Mouse (Mus musculus) retina, postnatal 7 days (tissue): ENCODE measurements around the gene Ndufaf2.

Source experiments
- DNase-seq: peaks from one replicate; pipeline ENCODE4 v3.0.0-alpha.2; 2012; ENCODE audit warnings: low read depth, low spot score

Gene Ndufaf2

GRCm38 (mm10) chr13:108138403-108138977, 19.9 kb downstream of the Ndufaf2 start:
- DNase-seq = no peak

DNA sequence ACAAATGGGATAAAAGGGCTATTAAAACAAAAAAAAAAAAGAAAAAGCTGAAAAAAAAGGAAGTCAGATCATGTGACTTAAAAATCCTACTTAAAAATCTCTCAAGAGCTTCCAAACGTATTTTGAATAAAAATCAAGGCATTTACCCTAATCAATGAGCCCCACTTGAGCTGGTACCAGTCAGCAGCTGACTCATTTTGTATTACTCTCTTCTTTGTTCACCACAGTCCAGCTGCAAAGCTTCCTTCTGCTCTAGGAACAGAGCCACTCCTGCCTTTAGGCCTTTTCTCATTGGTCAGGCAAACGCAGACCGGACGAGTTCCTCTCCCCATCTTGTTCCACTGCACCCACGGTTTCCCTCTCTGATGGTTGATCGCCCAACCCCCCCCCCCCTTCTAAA, 22.8 kb downstream of the Ndufaf2 start:
- no peak for DNase-seq

DNA sequence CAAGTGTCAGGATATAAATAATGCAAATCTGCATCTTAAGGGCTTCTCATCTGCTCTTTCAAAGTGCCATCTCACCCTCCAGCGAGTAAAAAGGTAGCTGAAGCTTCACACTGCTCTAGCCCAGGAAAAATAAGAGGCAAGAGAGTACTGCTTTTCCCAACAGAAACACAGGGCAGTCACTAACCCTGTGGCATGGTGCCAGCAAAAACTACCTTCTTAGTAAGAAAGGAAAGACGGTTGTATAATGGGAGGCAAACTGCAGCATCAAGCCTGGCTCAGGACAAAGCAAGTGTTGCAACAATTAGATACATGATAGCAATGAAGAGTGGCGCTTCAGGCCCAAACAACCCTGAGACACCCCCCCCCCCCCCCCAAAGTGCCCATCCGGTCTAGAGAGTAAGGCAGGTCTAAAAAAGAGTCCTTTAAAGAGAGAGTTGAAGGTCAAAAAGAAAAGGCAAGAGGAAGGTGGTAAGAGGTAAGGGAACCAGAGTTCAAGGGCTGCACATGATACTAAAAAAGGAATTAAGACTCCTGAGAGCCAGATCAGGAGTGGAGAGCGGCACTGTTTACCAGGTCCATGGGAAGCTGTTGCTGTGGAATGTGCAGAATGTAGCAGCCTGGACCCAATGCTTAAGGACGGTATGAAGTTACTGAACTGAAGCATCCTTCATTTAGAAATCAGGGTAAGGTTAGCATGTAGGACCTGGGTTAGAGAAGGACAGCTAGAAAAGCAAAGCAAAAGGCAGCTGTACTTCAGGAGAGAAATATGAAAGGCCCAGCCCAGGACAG, 26.2 kb downstream of the Ndufaf2 start:
- DNase-seq = no peak

GRCm38 (mm10) chr13:108130737-108131136, 27.7 kb downstream of the Ndufaf2 start:
- DNase-seq = no peak

- no peak for DNase-seq
Observed at GRCm38 (mm10) chr13:108129070-108129469, 29.4 kb downstream of the Ndufaf2 start.

GRCm38 (mm10) chr13:108127883-108128282, 30.5 kb downstream of the Ndufaf2 start:
- DNase-seq = no peak

- no peak for DNase-seq
Observed at GRCm38 (mm10) chr13:108127130-108127529, 31.3 kb downstream of the Ndufaf2 start.

GRCm38 (mm10) chr13:108126246-108126645, 32.2 kb downstream of the Ndufaf2 start:
- DNase-seq = no peak

- DNase-seq = no peak
Observed at GRCm38 (mm10) chr13:108124096-108124495, 34.3 kb downstream of the Ndufaf2 start.

GRCm38 (mm10) chr13:108123109-108123723, 35.2 kb downstream of the Ndufaf2 start:
- no peak for DNase-seq

- no peak for DNase-seq
Observed at GRCm38 (mm10) chr13:108119411-108120310, 38.8 kb downstream of the Ndufaf2 start.

DNA sequence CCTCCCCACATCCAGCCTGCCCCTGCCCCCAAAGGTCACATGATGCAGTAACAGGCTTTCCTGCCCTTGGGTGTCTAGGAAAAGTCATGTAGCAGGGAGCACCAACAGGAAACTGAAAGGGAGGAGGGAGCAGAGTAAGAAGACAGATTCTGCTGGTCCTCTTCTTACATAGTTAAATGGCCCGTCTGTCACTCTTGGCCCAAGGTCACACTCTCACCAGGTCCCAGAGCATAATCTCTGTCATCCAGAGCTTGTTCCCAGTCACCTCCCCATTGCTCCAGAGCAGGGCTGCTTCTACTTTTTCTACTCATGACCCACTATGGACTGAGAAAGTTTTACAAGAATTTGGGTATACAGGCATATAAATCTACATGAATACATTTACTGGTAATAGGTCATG, 40.2 kb downstream of the Ndufaf2 start:
- DNase-seq = no peak

GRCm38 (mm10) chr13:108117654-108118053, 40.8 kb downstream of the Ndufaf2 start:
- no peak for DNase-seq

GRCm38 (mm10) chr13:108114257-108114656, 44.2 kb downstream of the Ndufaf2 start:
- DNase-seq = no peak

DNA sequence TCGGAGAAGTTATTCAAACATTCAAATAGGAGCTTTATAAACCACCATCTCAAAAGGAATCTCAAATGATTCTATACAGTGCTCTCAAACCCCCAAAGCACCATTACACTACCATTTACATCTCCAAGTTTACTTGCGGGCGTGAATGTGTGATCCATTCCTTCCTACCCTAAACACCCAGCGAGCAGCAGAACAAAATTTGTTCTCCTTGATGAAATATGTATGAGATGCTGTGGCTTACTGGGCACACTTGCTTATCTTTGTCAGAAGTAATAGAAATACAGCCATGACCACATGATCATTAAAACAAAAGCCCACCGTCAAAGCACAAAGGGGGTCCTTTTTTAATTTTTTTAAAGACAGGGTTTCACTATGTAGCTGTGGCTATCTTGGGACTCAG, 44.9 kb downstream of the Ndufaf2 start:
- no peak for DNase-seq

DNA sequence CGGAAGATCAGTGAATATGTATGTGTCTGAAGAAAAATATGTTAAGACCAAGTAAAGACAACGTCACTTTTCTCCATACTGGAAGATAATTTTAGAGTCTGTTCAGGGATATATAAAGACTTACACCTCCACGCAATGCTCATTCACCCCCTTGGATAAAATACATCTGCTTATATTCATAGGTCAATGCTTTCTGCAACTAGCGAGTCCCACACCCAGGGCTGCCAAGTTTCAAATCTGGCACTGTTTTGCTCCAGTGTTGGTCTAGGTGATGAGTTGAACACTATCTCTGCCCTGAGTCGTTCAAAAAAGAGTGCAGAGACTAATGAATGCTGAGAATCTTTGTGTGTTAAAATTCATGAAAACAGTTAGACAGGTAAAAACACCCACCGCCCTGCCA, 47.5 kb downstream of the Ndufaf2 start:
- no peak for DNase-seq

- no peak for DNase-seq
Observed at GRCm38 (mm10) chr13:108100700-108101099, 57.7 kb downstream of the Ndufaf2 start.

DNA sequence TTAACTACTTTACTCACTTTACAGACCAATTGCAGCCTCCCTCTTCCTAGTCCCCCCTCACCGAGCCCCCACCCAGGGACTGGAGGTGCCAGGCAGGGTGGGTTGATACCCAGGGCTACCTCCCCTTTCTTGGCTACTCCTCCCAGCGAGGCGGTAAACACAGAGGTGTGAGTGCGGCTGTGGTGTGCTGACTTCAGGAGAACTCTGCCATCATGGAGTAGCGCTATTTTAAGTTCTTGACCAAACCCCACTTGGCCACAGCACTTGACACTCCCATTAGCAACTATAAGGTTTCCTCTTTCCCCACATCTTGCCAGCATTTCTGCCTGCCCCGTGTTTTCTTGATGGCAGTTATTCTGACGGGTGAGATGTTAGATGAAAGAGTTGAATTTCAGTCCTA, 62.0 kb downstream of the Ndufaf2 start:
- DNase-seq = no peak

- no peak for DNase-seq
Observed at GRCm38 (mm10) chr13:108095617-108096016, 62.8 kb downstream of the Ndufaf2 start.

DNA sequence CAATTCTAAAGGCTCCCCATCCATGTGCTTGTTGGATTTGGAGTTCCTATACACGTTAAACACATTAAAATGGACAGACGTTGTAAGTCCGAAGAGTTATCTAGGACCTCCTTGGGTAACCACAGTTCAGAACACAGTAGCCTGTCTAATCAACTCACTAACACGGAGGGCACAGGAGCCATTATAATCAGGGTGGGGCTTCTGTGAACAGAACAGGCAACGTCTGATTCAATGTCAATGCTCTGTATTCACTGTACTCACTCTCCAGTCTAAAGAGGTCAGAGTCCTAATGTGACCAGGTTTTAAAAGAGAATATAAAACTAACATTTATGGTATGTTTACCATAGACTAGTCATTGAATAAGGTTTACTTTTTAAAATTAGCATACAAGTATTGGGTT, 63.7 kb downstream of the Ndufaf2 start:
- no peak for DNase-seq

DNA sequence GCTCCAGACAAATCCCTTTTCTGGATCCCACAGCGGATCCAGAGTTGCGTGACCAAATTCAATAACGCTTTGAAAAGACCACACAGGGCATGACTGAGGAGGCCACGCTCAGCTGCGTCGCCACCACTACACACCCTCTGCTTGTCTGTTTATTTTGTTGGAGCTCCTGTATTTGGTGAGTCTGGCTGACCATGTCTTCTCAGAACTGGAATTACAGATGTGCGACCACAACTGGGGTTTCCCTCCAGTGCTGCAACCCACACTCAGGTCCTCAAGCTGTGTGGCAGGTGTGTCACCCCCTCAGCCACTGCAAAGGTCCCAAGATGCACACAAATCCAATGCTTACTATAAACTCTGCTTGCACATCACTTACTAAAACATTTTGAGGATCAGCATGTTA, 66.1 kb downstream of the Ndufaf2 start:
- no peak for DNase-seq

GRCm38 (mm10) chr13:108086724-108087123, 71.7 kb downstream of the Ndufaf2 start:
- no peak for DNase-seq
